Mouse (Mus musculus) limb, embryonic 13.5 days (tissue): ENCODE measurements around the gene Trip11. TPM values are rescaled to one million over a fixed set of nuclear protein-coding genes. Genes with fewer than 3 reads are reported as not detected.
A peak's percentile ranks its signal among the peaks of the same experiment; 100 is the strongest.

Source experiments
- ATAC-seq: fragments of 200-750 bp; cut with Nextera tagmentation; 2 replicates; pipeline ENCODE4 v1.8.0; 2017; ENCODE audit warnings: low read depth, moderate number of reproducible peaks, moderate TSS enrichment; ENCODE audit not compliant: low FRiP score
- H3K27ac ChIP-seq: fragments of 300-500 bp; sonication (generic); 2 replicates; pipeline ENCODE4 v1.5.1; 2015; ENCODE audit warnings: inconsistent platforms, mild to moderate bottlenecking, moderate library complexity
- H3K27me3 ChIP-seq: fragments of 300-500 bp; sonication (generic); 2 replicates; pipeline ENCODE4 v1.6.1; 2015; ENCODE audit warnings: mild to moderate bottlenecking, inconsistent platforms
- H3K36me3 ChIP-seq: fragments of 300-500 bp; sonication (generic); 2 replicates; pipeline ENCODE4 v1.6.1; 2015; ENCODE audit warnings: inconsistent platforms, mild to moderate bottlenecking, moderate library complexity
- H3K4me1 ChIP-seq: fragments of 300-500 bp; sonication (generic); 2 replicates; pipeline ENCODE4 v1.6.1; 2015; ENCODE audit warnings: inconsistent platforms
- H3K4me2 ChIP-seq: fragments of 300-500 bp; sonication (generic); replicated peaks from 2 replicates; pipeline ENCODE4 v1.6.1; 2015; ENCODE audit warnings: inconsistent platforms, mild to moderate bottlenecking, moderate library complexity
- H3K4me3 ChIP-seq: fragments of 300-500 bp; sonication (generic); 2 replicates; pipeline ENCODE4 v1.5.1; 2015; ENCODE audit warnings: moderate library complexity, mild to moderate bottlenecking, inconsistent platforms
- H3K9ac ChIP-seq: fragments of 300-500 bp; sonication (generic); 2 replicates; pipeline ENCODE4 v1.6.1; 2015; ENCODE audit warnings: mild to moderate bottlenecking, inconsistent platforms
- H3K9me3 ChIP-seq: fragments of 300-500 bp; sonication (generic); 2 replicates; pipeline ENCODE4 v1.6.1; 2016; ENCODE audit warnings: inconsistent platforms
- WGBS: fragments of 180-500 bp; shearing (Covaris S2); methylation state at CpG from one replicate; pipeline ENCODE4 v1.1.7; 2015; 5-methylcytosine and 5-hydroxymethylcytosine counted together
- polyA plus RNA-seq: library from polyadenylated mRNA; unstranded; fragments of >200 nt; fragmentation: Nextera tagmentation; extraction: Ambion mirVana; gene quantifications from 2 replicates; pipeline ENCODE4 v1.2.1, GENCODE M21; 2015

The Trip11 gene
- polyA plus RNA-seq, 1 experiment from 2014 or later: 29.7 TPM

DNA sequence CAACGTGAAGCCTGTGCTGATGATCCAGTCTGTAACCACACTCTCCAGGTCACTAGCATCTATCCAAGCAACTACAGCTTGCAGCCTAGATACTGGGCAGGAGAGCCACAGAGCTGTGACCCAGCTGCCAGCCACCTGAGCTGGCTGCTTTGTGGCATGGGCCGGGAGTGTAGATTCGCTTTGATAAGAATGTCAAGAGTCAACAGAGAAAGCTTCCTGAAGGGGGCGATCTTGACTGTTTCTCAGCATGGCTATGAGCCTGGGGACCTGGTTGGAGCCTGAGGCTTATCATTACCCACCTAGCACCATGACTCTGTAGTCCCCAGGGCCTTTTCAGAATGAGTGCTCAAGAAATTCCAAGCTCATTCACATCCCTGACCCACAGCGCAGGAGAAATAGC, 96.3 kb downstream of the Trip11 start:
- peaks cover 7% of the 10 kb centered on the region; the same call in 1 of the 2 replicates for H3K27me3 ChIP-seq
- peak overlapping the region; percentile 5; the same call in 1 of the 2 replicates for H3K9ac ChIP-seq
- peak overlapping the region; percentile 49 for H3K27ac ChIP-seq
- peak overlapping the region; percentile 81 for H3K4me2 ChIP-seq
- H3K9me3 ChIP-seq: no peaks in the 10 kb centered on the region
- ATAC-seq: no peak
- peaks cover 27% of the 10 kb centered on the region for H3K4me1 ChIP-seq
- peak overlapping the region; percentile 52 for H3K4me3 ChIP-seq
- no peaks in the 10 kb centered on the region for H3K36me3 ChIP-seq
- WGBS: 50% methylated on average over 5 of the region's 5 CpGs

DNA sequence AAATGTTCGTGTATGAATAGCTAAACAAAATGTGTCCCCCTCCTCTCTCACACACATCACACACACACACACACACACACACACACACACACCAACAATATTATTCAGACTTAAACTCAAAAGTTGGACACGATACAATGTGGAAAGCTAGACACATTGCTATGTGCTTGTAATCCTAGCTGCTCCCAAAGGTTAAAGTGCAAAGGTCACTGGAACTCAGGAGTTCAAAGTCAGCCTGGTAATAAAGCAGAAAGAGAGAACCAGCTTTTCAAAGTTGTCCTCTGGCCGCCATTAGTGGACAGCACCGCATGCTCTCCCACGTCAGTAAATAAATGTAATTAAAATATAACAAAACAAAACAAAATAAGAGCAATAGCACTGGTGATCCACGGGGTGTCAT, 97.3 kb downstream of the Trip11 start:
- Histone ChIP-seq H3K4me2 (no peak overlapping the region), H3K4me1 (peaks cover 27% of the 10 kb centered on the region), H3K9ac (no peak overlapping the region), H3K27me3 (peaks cover 2% of the 10 kb centered on the region; the same call in 1 of the 2 replicates), H3K27ac (no peak overlapping the region), H3K4me3 (no peak overlapping the region), H3K9me3 (no peaks in the 10 kb centered on the region), H3K36me3 (no peaks in the 10 kb centered on the region; the same call in 1 of the 2 replicates)
- WGBS: 69% methylated on average over 6 of the region's 6 CpGs
- ATAC-seq: no peak

DNA sequence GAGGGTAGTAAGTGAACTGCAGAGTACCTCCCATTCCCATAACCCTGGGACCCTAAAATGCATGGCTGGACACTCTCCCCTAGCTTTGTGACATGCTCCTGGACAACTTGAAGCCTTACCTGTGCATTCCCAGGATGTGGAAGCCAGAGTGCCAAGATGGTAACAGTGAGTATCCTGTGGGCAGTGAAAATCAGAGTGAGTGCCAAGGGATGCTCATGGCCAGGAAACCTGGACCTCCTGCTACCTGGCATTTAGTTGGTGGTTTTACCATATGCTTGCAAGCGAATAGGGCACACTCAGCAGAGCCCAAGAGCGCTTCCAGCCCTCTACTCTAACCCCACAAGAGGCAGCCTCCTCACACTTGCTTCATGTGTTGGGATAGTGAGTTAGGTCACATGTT, 98.6 kb downstream of the Trip11 start:
- H3K4me2 ChIP-seq: no peak overlapping the region
- no peak overlapping the region for H3K27ac ChIP-seq
- no peak for ATAC-seq
- no peaks in the 10 kb centered on the region for H3K27me3 ChIP-seq
- no peak overlapping the region for H3K4me3 ChIP-seq
- WGBS: 89% methylated on average over 2 of the region's 2 CpGs
- peaks cover 6% of the 10 kb centered on the region for H3K36me3 ChIP-seq
- H3K4me1 ChIP-seq: peaks cover 23% of the 10 kb centered on the region
- H3K9ac ChIP-seq: no peak overlapping the region
- no peaks in the 10 kb centered on the region for H3K9me3 ChIP-seq

DNA sequence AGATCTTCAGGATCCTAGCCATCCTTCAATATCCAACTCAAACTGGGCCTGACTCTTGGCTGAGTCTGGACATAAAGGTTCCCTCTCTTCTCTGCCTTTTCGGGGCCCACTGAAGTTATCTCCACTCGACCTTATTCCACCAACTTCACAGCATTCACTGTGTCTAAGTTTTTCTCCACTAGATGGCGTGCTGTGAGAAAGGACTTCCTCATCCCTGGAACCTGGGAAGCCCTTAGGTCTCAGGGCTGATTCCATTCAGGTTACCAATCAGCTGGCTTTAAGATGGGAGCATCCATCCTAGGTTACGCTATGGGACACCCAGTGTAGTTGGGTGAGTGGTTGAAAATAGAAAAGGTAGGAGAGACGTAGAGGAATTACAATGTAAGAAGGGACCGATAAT, 101.9 kb downstream of the Trip11 start:
- H3K27me3 ChIP-seq: no peaks in the 10 kb centered on the region
- WGBS: 68% methylated on average over 6 of the region's 6 CpGs
- no peak overlapping the region for H3K4me2 ChIP-seq
- peaks cover 6% of the 10 kb centered on the region for H3K36me3 ChIP-seq
- ATAC-seq: no peak
- peaks cover 10% of the 10 kb centered on the region; the same call in 1 of the 2 replicates for H3K4me1 ChIP-seq
- H3K4me3 ChIP-seq: no peak overlapping the region
- H3K9me3 ChIP-seq: no peaks in the 10 kb centered on the region
- H3K9ac ChIP-seq: no peak overlapping the region
- H3K27ac ChIP-seq: no peak overlapping the region

DNA sequence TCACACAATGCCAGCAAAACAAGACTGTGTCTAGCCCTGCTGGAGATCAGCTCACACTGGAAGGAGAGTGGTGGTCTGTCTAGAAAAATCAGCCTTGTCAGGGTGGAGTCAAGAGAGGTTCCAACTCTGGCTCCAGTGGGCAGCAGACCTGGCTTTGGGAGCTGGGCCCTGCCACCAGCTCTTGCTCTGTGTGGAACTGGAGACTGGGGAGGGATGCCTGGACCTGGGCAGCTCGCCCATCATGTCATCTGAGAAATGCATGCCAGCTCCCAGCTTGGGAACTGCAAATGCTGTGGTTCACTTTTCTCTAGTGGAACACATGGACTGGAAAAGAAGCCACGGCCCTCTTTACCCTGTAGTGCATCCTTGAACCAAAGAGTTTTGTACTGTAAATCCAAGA, 102.6 kb downstream of the Trip11 start:
- Histone ChIP-seq H3K9ac (no peak overlapping the region), H3K36me3 (peaks cover 6% of the 10 kb centered on the region), H3K4me3 (no peak overlapping the region), H3K4me1 (peaks cover 9% of the 10 kb centered on the region; the same call in 1 of the 2 replicates), H3K4me2 (no peak overlapping the region), H3K27ac (no peak overlapping the region), H3K9me3 (no peaks in the 10 kb centered on the region), H3K27me3 (no peaks in the 10 kb centered on the region)
- 62% methylated on average over 2 of the region's 2 CpGs for WGBS
- no peak for ATAC-seq

DNA sequence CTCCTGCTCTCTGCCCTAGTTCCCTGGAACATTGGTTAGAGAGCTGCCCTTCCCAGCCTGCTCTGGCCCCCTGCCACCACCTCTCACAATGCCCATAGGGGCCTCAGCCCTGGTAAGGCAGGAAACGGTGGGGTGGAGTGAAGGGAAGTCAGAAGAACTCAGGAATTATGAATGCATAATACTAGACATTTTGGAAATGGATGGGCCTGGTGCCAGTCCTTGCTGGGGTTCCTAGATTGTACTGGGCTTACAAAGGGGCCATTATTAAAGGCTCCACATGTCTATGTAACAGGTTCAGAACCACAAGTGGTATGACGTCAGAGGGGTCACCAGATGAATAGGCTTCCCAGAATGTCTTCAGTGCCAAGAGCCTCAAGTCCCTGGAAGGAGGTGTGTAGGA, 105.7 kb downstream of the Trip11 start:
- Histone ChIP-seq H3K4me2 (no peak overlapping the region), H3K4me1 (0 out of 2 replicates have a peak, but pooled peaks cover 3% of the 10 kb centered on the region), H3K4me3 (no peak overlapping the region), H3K9ac (no peak overlapping the region), H3K27me3 (no peaks in the 10 kb centered on the region), H3K36me3 (peaks cover 21% of the 10 kb centered on the region), H3K27ac (no peak overlapping the region), H3K9me3 (no peaks in the 10 kb centered on the region)
- WGBS: 57% methylated on average over 2 of the region's 2 CpGs
- peak; percentile 57 for ATAC-seq

DNA sequence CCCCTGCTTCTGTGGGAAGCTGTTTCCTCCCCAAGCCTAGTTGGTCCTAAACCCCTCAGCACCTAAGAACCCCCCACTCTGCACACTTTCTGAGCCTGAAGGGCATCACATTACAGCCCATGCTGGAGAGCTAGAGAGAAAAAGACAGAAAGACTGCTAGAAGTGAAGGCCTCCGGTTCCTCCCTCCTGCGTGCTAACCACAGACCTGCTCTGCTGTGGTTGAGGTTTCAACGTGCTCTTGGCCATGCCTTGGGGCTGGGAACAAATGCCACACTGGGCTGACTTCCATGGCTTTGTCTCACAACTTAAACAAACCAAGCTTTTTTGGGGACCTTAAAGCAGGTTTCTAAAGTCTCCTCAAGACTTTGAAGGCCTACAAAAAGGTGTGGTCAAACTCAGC, 110.6 kb downstream of the Trip11 start:
- peaks cover 27% of the 10 kb centered on the region for H3K36me3 ChIP-seq
- H3K4me1 ChIP-seq: peaks cover 8% of the 10 kb centered on the region
- no peak overlapping the region for H3K4me2 ChIP-seq
- H3K4me3 ChIP-seq: no peak overlapping the region
- no peak for ATAC-seq
- 76% methylated on average over 3 of the region's 3 CpGs for WGBS
- no peak overlapping the region for H3K9ac ChIP-seq
- no peaks in the 10 kb centered on the region for H3K9me3 ChIP-seq
- no peaks in the 10 kb centered on the region for H3K27me3 ChIP-seq
- H3K27ac ChIP-seq: no peak overlapping the region

DNA sequence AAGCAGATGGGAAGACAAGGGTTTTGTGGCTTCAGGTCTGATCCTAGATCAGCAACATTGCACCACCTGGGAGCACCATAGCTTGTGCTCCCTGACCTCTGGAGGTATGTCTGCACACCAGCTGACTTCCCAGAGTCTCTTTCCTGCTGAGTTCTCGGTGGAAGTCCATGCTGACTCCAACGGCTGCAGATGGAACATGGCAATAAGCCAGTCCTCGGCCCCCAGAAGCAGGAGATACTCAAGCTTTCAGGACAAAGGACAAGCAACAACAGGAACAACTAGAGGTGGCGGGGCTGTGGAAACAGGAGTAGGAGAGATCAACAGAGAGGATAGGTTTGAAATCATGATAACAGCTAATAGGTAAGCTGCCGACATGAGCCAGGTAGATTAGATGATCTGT, 111.3 kb downstream of the Trip11 start:
- ATAC-seq: no peak

DNA sequence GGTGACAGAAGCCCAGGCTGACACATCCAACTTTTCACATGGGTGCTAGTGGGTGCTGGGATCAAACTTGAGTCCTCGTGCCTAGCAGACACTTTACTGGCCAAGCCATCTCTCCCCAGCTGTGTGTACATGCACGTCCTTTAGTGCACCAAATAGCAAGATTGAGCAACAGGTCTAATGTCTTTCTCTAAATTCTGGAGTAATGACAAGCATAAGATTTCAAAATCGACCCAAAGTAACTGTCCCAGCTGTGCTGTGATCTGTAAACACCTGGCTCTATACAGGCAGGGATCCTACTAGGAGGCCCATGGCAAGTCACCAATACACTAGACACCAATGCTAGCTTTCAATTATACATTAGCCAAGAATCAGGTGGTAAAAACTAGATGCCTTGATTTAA, 112.0 kb downstream of the Trip11 start:
- peaks cover 8% of the 10 kb centered on the region for H3K4me1 ChIP-seq
- no peaks in the 10 kb centered on the region for H3K9me3 ChIP-seq
- no peak overlapping the region for H3K4me2 ChIP-seq
- no peaks in the 10 kb centered on the region for H3K27me3 ChIP-seq
- H3K9ac ChIP-seq: no peak overlapping the region
- ATAC-seq: no peak
- H3K27ac ChIP-seq: no peak overlapping the region
- H3K36me3 ChIP-seq: peaks cover 27% of the 10 kb centered on the region
- no peak overlapping the region for H3K4me3 ChIP-seq
- WGBS: 78% methylated on average over 3 of the region's 3 CpGs

More for the DNA sequence above, 111.3 kb downstream of the Trip11 start:
- Histone ChIP-seq H3K4me1 (peaks cover 8% of the 10 kb centered on the region), H3K9me3 (no peaks in the 10 kb centered on the region), H3K27ac (no peak overlapping the region), H3K9ac (no peak overlapping the region), H3K4me2 (no peak overlapping the region), H3K36me3 (peaks cover 27% of the 10 kb centered on the region), H3K27me3 (no peaks in the 10 kb centered on the region), H3K4me3 (no peak overlapping the region)
- WGBS: 67% methylated on average over 5 of the region's 5 CpGs

DNA sequence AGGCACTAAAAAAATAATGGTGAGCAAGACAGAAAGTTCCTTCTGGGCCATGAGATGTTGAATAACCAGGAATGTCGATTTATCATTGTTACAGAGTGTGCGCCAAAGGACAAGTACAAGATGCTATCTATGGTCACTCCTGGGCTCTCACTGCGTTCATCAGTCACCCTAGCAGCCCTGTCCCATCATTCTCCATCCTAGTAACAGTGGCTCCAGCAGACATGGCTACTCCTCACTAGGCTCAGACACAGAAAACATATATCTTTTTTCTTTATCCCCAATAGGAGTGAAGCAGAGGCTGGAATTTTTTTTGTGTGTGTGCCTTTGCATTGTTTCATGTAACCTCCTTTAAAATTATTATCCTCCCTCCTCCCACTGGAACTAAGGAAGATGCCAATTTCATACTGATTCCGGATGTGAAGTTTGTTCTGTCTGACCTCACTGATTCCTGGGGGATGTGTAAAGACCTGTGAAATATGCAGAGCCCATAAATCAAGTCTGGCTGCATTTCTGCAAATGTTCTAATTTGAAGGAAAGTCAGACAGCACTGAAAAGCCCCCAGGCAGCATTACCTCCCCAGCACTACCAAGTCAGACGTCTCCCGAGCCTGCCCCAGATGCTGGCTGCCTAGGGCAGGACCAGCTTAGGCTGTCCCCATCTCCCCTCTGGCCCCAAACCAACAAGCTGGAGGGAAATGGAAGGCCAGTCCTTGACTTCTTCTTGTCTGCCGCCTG, 114.7 kb downstream of the Trip11 start:
- Histone ChIP-seq H3K27ac (peak overlapping the region; percentile 52; the same call in 1 of the 2 replicates), H3K4me1 (peaks cover 8% of the 10 kb centered on the region), H3K4me3 (no peak overlapping the region), H3K27me3 (no peaks in the 10 kb centered on the region), H3K36me3 (peaks cover 19% of the 10 kb centered on the region), H3K4me2 (no peak overlapping the region), H3K9me3 (no peaks in the 10 kb centered on the region), H3K9ac (no peak overlapping the region)
- ATAC-seq: peak; percentile 57; the same call in 1 of the 2 replicates
- 49% methylated on average over 7 of the region's 7 CpGs for WGBS

DNA sequence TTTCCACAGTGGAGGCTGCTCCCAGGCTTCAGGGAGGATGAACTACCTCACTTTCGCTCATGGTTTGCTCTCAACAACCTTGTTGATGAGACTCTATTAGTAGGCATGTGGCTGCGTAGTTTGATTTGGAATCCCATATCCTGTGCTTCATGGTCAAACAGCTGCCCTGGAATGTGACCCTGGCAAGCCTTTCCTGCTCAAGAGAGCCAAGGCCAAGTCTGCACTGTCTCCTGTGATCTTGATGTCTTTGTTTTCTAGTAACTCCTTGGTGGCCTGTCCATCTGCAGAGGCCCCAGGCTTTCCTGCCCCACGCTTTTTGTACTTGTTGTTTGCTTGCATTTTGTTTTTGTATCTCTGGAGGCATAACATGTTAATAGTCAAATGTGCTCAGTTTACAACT, 118.6 kb downstream of the Trip11 start:
- Histone ChIP-seq H3K27ac (no peak overlapping the region), H3K9ac (no peak overlapping the region), H3K4me3 (no peak overlapping the region), H3K4me2 (no peak overlapping the region), H3K36me3 (no peaks in the 10 kb centered on the region), H3K27me3 (no peaks in the 10 kb centered on the region), H3K4me1 (peaks cover 8% of the 10 kb centered on the region), H3K9me3 (no peaks in the 10 kb centered on the region)
- WGBS: 80% methylated on average over 3 of the region's 3 CpGs
- no peak for ATAC-seq

DNA sequence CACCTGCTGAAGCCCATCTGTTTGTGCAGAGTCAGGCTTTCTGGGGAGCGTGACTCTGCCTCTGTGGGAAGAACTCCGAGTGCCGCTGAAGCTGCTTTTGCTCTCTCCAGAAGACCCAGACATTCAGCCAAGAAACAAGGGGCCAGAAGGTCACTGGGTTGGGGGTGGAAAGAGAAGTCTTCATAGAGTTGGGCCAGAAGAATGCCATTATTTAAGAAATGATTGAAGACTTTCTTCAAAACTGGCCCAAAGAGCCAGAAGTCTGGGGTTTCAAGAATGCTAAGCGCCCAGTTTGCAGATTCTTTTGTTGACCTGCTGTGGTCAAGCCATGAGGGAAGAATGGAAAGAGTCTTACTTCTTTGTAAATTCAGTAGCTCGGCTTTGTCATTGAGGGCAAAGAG, 119.8 kb downstream of the Trip11 start:
- Histone ChIP-seq H3K4me2 (no peak overlapping the region), H3K4me1 (peaks cover 1% of the 10 kb centered on the region; the same call in 1 of the 2 replicates), H3K27me3 (no peaks in the 10 kb centered on the region), H3K36me3 (no peaks in the 10 kb centered on the region), H3K9me3 (no peaks in the 10 kb centered on the region), H3K4me3 (no peak overlapping the region), H3K27ac (no peak overlapping the region), H3K9ac (no peak overlapping the region)
- 84% methylated on average over 5 of the region's 5 CpGs for WGBS
- no peak for ATAC-seq

DNA sequence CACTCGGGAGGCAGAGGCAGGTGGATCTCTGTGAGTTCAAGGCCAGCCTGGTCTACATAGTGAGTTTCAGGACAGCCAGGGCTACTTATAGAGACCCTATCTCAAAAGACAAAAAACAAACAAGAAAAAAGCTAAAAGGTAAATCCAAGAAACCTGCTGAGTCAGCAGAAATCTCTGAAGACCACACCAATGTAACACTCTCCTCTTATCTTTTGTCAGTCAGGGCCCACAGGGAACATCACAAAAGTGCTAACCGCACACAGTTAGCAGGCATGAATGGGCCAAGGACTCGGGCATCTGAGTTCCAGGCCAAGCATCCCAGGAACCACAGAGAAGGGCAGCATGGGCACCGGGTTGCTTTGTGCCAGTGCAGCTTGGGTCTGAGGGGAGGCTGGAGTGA, 120.4 kb downstream of the Trip11 start:
- H3K27ac ChIP-seq: no peak overlapping the region
- no peaks in the 10 kb centered on the region for H3K9me3 ChIP-seq
- H3K9ac ChIP-seq: no peak overlapping the region
- ATAC-seq: no peak
- H3K36me3 ChIP-seq: no peaks in the 10 kb centered on the region
- H3K4me3 ChIP-seq: no peak overlapping the region
- WGBS: 89% methylated on average over 4 of the region's 4 CpGs
- no peaks in the 10 kb centered on the region for H3K4me1 ChIP-seq
- H3K4me2 ChIP-seq: no peak overlapping the region
- H3K27me3 ChIP-seq: no peaks in the 10 kb centered on the region
